Mouse (Mus musculus): ENCODE data around the gene Def6.

- 0 out of 2 replicates have a peak, but pooled peaks have one; percentile 1 for TF ChIP-seq CTCF (IDR thresholded peaks at IDR 0.05; ENCODE audit: low read depth)
- no peak for TF ChIP-seq EP300 (IDR thresholded peaks at IDR 0.05; ENCODE audit: low read depth)
Measured at GRCm38 (mm10) chr17:28192754-28193153, 14.8 kb upstream of the Def6 start.
